Mouse (Mus musculus) forelimb bud, embryonic 11.5 days (tissue): ENCODE results near the gene Rhox7b.
"Not testable (repeated sequence)": the region's sequence is repeated elsewhere in the genome, so short reads cannot be mapped to it uniquely, and the experiment has no call there.

ENCODE experiments used
- DNase-seq: peaks from one replicate; pipeline ENCODE4 v3.0.0-alpha.2; 2012; ENCODE audit warnings: low read depth, low spot score

Gene Rhox7b

GRCm38 (mm10) chrX:37897132-37897531, at the start of gene Rhox7b:
Gene Rhox7b (minus strand): TSS chrX:37897232.
- DNase-seq, result not testable (repeated sequence)

GRCm38 (mm10) chrX:37916311-37916710, 19.3 kb upstream of the Rhox7b start:
- no peak for DNase-seq

GRCm38 (mm10) chrX:37908581-37908980, 11.5 kb upstream of the Rhox7b start:
- peak; percentile 6 for DNase-seq

GRCm38 (mm10) chrX:37903727-37904126, 6.7 kb upstream of the Rhox7b start:
- no peak for DNase-seq

- DNase-seq, result not testable (repeated sequence)
Observed at GRCm38 (mm10) chrX:37901670-37902069, 4.6 kb upstream of the Rhox7b start, which contains the start of gene Rhox9. Gene Rhox9 (minus strand): TSS chrX:37901770.

- DNase-seq, result no peak
Observed at GRCm38 (mm10) chrX:37878844-37879243, 18.2 kb downstream of the Rhox7b start, which contains the start of gene Rhox8. Gene Rhox8 (minus strand): TSS chrX:37878944.

- no peak for DNase-seq
Observed at GRCm38 (mm10) chrX:37871641-37872040, 25.4 kb downstream of the Rhox7b start.
